Mouse (Mus musculus) hindlimb bud, embryonic 11.5 days (tissue): ENCODE results near the gene Med18.
A peak's percentile ranks its signal among the peaks of the same experiment; 100 is the strongest.

ENCODE experiments used
- DNase-seq: peaks from one replicate; pipeline ENCODE4 v3.0.0-alpha.2; 2012; ENCODE audit warnings: low read depth, low spot score; ENCODE audit errors: extremely low spot score

Med18 gene

GRCm38 (mm10) chr4:132463430-132464254, at the start of gene Med18:
TSS of gene Med18 (minus strand) at chr4:132463921.
- DNase-seq = peak; percentile 86

- no peak for DNase-seq
Observed at GRCm38 (mm10) chr4:132512080-132512479, 48.4 kb upstream of the Med18 start.

DNA sequence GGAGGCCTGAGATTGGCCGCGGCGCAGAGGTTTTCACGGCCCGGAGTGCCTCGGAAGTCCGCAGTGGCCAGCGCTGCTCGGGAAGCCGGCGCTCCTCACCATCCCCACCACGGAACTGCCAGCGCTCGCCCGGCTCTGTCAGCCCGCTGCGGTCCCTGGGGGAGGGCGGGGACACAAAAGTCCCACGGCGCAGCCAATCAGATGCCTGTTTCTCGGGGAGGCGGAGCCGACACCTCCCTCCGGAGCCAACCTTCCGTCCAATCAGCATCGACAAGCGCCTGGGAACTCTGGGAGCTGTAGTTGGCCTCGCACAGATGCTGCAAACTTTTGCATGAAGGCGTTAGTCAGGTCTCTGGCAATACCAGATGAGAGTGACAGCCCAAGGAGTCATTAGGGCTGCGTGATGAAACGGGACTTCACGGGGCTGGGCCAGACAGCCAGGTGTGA, 46.7 kb upstream of the Med18 start, which contains the start of gene Sesn2:
TSS of gene Sesn2 (minus strand) at position 150 of the 447 bp plus-strand sequence.
- peak; percentile 95 for DNase-seq

GRCm38 (mm10) chr4:132509621-132510296, 46.0 kb upstream of the Med18 start:
- DNase-seq = peak; percentile 69

GRCm38 (mm10) chr4:132507210-132507609, 43.5 kb upstream of the Med18 start:
- no peak for DNase-seq

DNA sequence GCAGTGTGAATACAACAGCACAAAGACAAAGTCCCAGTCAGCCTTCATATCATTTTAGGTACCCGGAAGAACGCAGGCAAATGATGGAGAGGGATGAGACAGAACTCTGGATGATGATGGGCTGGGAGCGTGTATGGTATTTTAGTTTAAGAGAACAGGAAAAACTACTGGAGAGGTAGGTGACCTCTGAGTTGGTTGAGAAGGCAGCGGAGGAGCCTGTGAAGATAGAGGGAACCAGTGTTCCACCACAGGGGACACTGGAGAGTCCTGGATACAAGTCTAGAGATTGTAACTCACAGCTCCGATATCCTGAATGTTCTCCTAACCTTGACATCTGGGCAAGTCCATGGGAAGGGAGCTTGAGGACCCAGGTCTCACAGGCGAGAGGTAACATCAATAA, 42.5 kb upstream of the Med18 start:
- DNase-seq = no peak

DNA sequence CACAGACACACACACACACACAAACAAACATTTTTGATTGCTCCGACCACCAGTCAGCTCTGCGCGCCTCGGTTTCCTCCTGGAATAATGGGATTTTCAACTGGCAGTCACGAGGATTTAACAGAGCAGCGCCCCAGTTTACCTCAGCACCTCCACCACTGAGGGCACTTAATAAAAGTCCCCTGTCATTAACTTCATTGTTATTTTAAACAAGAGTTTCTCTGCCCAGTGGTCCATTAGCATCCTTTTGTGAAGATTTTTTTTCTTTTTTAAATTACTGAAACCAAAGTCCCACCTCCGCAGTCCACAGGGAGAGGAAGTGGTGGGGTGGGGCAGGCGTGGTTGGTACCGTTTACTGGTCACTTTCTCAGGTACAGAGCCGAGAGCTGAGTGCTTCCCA, 42.1 kb upstream of the Med18 start:
- no peak for DNase-seq

DNA sequence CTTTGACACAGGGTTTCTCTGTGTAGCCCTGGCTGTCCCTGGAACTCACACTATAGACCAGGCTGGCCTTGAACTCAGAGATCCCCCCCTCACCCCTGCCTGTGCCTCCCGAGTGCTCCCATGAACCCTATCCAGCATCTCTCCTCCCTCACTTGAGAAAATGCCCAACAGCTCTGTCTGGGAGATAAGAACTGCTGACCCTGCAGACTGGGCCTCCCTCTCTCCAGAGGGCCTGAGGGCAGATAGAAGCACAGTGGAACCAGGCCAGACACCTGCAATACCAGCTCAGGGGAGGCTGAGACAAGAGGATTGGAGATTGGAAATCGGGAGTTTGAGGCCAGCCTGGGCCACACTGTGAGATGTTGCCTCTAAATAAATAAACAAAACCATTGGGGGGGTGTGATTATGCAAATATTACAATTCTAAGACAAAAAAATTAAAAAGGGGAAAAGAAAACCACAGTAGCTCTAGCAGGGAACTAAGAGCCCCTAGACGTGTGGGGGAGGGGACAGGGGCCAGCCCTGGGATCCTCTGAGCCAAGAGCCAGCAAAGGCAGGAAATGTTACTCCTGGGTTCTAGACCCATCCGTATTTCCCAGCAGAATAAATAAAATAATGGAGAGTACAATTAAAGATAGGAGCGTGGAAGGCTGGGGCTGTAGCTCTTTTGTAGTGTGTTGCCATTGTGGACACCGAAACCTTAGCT, 41.5 kb upstream of the Med18 start:
- DNase-seq = no peak

DNA sequence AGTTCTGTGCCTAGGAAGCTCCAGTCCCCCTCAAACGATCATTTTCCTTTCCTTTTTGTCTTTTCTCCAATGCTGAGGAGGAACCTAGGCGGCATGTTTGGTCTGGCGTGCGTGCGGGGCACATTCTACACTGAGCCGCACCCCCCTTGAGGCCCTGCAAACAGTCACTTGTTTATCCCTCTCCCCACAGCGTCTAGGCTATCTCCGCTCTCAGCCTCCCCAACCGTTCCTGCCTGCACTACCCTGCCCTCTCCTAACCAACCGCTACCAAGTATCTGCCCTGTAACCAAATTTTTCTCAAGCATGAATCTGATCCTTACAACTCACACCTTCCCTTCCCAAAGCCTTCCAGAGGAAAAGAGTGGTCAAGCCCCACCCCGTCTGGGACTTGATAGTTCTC, 39.6 kb upstream of the Med18 start:
- no peak for DNase-seq

DNA sequence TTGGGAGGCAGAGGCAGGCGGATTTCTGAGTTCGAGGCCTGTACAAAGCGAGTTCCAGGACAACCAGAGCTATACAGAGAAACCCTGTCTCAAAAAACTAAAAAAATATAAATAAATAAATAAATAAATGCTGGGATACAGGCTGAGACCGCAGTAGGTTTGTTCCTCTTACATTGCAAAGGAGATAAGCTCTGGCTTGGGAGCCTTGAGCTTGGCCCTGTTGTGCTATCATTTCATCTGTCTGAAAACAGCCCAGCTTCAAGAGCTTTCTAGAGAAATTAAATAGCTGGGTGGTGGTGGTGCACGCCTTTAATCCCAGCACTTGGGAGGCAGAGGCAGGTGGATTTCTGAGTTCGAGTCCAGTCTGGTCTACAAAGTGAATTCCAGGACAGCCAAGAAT, 37.9 kb upstream of the Med18 start:
- no peak for DNase-seq

GRCm38 (mm10) chr4:132494271-132494918, 30.7 kb upstream of the Med18 start:
- DNase-seq = no peak

DNA sequence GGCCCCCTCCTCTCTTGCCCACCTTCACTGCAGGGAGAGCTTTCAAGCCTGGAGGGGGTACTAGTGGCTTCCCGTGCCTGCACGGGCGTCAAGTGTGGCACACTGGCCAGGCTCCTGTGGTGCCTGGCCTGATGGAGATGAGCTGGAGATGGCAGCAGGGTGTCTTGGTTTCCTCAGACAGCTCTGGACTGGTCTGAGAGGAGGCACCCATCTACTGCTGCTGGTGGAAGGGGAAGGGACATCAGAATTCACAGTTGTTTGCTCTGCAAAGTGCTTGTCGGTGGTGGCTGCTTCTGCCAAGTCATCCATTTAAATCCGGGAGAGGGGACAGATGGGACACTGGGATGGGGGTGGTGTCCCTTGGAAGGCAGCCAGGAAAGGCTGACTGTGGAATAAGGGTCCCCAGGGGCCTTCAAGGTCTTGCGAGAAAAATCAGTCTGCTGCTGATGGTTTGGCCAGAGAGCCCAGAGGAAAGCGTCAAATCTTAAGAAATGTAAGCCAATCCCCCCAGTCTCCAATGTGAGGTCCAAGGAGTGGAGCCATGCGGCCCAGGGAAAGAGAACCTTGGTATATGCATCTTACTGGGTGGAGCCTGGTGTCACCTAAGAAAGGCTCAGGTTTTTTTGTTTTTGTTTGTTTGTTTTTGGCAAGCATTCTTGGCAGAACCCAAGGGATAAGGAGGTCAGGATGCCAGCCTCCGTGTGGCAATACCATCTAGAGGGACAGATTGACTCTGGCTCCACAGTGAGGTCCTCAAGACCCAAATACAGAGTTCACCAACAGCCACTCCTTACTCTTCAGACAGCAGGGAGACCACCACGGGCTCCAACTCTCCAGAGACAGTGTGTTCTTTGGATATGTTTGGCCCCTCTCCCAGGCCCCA, 28.7 kb upstream of the Med18 start:
- DNase-seq = no peak

GRCm38 (mm10) chr4:132491748-132492147, 28.0 kb upstream of the Med18 start:
- no peak for DNase-seq

GRCm38 (mm10) chr4:132491057-132491456, 27.3 kb upstream of the Med18 start:
- DNase-seq = no peak

GRCm38 (mm10) chr4:132490273-132491010, 26.7 kb upstream of the Med18 start:
- DNase-seq = no peak

- no peak for DNase-seq
Observed at GRCm38 (mm10) chr4:132488976-132489375, 25.3 kb upstream of the Med18 start.

GRCm38 (mm10) chr4:132488521-132488920, 24.8 kb upstream of the Med18 start:
- no peak for DNase-seq

- no peak for DNase-seq
Observed at GRCm38 (mm10) chr4:132484820-132485219, 21.1 kb upstream of the Med18 start.

DNA sequence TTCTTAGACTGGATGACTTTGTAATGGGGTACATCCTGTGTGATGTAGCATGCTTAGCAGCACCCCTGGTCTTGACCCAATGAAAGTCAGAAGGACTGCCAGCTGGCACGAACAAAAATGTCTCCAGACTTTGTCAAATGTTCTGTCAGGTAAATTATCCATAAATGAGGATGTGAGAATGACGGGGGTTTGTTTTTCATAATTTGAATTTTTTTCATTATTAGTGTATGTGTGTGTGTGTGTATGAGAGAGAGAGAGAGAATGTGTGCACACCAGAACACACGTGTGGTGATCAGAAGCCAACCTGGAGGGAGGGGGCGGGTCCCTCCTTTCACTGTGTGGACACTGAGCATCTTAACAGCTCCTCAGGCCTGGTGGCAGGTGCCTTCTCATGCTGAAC, 20.5 kb upstream of the Med18 start:
- DNase-seq = no peak
